Mouse (Mus musculus) kidney, adult 2 months (tissue): ENCODE measurements at regions not wholly inside any gene's neighbourhood (a gene's known extent, or its start where the extent isn't known, plus 50 kb on each side); places are given as distances from the start of the nearest gene placed in this dataset.
A peak's percentile ranks its signal among the peaks of the same experiment; 100 is the strongest.

Experiments used
- DNase-seq: peaks from one replicate; pipeline ENCODE4 v3.0.0; 2021
- H3K27ac ChIP-seq: fragments of 200-500 bp; 2 replicates; pipeline ENCODE4 v1.5.1; 2012; ENCODE audit warnings: low read depth, low read length, control low read depth, inconsistent platforms; ENCODE audit not compliant: insufficient read depth
- H3K27me3 ChIP-seq: fragments of 200-500 bp; replicated peaks from 2 replicates; pipeline ENCODE4 v1.6.1; 2012; ENCODE audit warnings: mild to moderate bottlenecking, moderate library complexity, low read length, inconsistent platforms; ENCODE audit not compliant: control insufficient read depth, insufficient read depth
- H3K36me3 ChIP-seq: fragments of 200-500 bp; 2 replicates; pipeline ENCODE4 v1.6.1; 2012; ENCODE audit warnings: mild to moderate bottlenecking, moderate library complexity, low read length, inconsistent platforms; ENCODE audit not compliant: control insufficient read depth, insufficient read depth
- H3K4me1 ChIP-seq: fragments of 200-500 bp; 2 replicates; pipeline ENCODE4 v1.6.1; 2011; ENCODE audit warnings: low read length; ENCODE audit not compliant: control insufficient read depth, insufficient read depth
- H3K4me3 ChIP-seq: fragments of 200-500 bp; 2 replicates; pipeline ENCODE4 v1.5.1; 2011; ENCODE audit warnings: mild to moderate bottlenecking, low read depth, low read length, control low read depth; ENCODE audit not compliant: insufficient read depth
- CTCF ChIP-seq: fragments of 200-500 bp; conservative IDR thresholded peaks from 2 replicates; pipeline ENCODE4 v1.5.1; 2011; ENCODE audit warnings: low read depth, mild to moderate bottlenecking, control low read depth, low read length, moderate library complexity, mixed read lengths; ENCODE audit not compliant: insufficient read depth, insufficient read length
- POLR2A ChIP-seq: fragments of 200-500 bp; IDR thresholded peaks from one replicate; pipeline ENCODE4 v1.6.1; 2011; ENCODE audit warnings: low read depth, low read length, control low read depth
- WGBS: fragments of 180-500 bp; shearing (Covaris S2); methylation state at CpG from one replicate; pipeline ENCODE4 v1.1.7; 2018; 5-methylcytosine and 5-hydroxymethylcytosine counted together

DNA sequence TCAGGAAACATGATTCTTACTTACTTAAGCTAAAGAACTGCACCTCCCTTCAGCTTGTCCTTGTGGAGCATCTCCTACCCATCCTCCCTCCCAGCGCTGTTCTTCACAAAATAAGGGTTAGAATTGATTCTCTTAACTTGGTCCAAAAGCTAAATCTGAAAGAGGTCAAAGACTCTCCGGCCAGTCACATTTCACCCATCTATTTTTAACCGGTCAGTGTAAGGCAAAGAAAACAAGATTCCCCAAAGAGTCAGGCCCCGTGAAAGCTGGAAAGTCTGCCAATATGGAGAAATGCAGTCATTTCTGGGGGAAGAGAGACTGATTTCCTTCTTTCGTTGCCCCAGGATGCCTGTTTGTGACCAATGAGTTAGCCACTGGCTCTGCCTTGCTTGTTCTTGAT, 114.0 kb downstream of the Zfp36l1 start:
- WGBS: 60% methylated on average over 5 of the region's 5 CpGs
- DNase-seq: peak; percentile 53
- no peak overlapping the region for H3K4me3 ChIP-seq
- no peaks in the 10 kb centered on the region for H3K36me3 ChIP-seq
- TF ChIP-seq POLR2A: no peak
- no peak for TF ChIP-seq CTCF
- H3K4me1 ChIP-seq: peaks cover 12% of the 10 kb centered on the region
- H3K27ac ChIP-seq: peak overlapping the region; percentile 25
- no peaks in the 10 kb centered on the region for H3K27me3 ChIP-seq

DNA sequence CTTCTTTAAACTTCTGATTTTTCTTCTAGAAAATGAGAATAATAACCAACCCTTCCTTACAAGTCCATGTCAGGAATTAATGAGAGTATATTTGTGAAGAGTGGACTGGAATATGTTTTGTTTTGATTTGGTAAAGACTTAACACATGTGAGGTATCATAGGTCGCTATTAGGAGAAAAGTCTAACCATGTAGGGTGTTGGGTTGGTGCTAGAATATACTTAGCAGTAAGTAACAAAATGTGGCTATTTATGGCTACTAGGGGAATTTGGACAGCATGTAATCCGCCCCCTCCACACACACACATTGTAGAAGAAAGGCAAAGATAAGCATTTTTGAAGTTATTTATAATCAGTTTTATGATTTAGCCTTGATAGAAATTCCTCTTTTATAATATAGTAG, 114.5 kb downstream of the Zfp36l1 start:
- Histone ChIP-seq H3K36me3 (no peaks in the 10 kb centered on the region), H3K27me3 (no peaks in the 10 kb centered on the region), H3K27ac (no peak overlapping the region), H3K4me1 (peaks cover 12% of the 10 kb centered on the region), H3K4me3 (no peak overlapping the region)
- 76% methylated on average over 2 of the region's 2 CpGs for WGBS
- TF ChIP-seq CTCF (no peak), POLR2A (no peak)
- no peak for DNase-seq

DNA sequence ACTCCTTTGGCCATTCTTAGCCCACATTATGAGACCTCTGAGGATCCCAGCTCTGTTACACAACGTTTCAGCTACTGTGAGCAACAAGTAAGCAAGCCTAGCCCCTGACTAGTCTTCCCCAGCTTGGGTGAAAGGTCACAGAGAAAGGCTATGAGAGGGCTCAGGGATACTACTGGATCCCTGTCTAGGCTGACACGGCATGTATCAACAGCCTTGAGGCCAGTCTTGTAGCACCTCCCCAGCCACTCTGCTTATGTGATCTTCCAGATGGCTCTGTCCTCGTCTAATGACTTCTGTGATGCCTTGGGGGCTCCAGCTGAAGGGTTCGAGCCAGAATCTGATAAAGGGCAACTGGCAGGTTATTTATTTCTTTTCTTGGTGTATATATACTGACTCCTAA, 115.6 kb downstream of the Zfp36l1 start:
- Histone ChIP-seq H3K27me3 (no peaks in the 10 kb centered on the region), H3K4me1 (peaks cover 8% of the 10 kb centered on the region), H3K36me3 (no peaks in the 10 kb centered on the region), H3K4me3 (no peak overlapping the region), H3K27ac (no peak overlapping the region)
- 81% methylated on average over 4 of the region's 4 CpGs for whole genome bisulfite sequencing
- DNase-seq: no peak
- TF ChIP-seq POLR2A (no peak), CTCF (no peak)

DNA sequence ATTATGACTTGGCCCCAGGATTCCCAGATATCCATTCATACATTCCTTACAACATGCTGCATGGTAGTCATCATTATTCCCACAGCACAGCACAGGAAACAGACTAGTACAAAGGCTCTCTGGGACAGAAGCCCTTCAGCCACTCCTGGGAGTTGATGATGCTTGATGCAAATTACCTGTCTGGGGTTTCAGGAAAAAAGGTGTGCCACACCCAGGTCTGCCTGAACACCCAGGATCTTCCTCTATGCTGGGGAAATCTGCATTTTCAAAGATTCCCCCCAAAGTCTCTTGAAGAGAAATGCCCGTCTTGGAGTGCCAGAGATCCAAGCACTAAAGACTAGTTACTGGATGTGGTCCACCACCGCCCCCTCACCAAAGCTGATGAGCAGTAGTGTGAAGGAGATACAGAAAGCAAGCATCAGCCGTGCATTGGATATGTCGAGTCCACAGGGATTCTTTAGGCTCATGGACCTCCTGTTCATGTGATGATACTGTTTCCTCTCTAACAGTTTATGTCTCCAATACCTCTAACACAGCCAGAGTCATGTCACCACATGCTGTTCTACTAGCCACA, 117.2 kb downstream of the Zfp36l1 start:
- no peak overlapping the region for H3K27ac ChIP-seq
- H3K4me3 ChIP-seq: no peak overlapping the region
- H3K4me1 ChIP-seq: no peaks in the 10 kb centered on the region
- H3K27me3 ChIP-seq: no peaks in the 10 kb centered on the region
- WGBS: 97% methylated on average over 4 of the region's 4 CpGs
- no peak for DNase-seq
- no peak for TF ChIP-seq POLR2A
- no peak for TF ChIP-seq CTCF
- H3K36me3 ChIP-seq: no peaks in the 10 kb centered on the region

DNA sequence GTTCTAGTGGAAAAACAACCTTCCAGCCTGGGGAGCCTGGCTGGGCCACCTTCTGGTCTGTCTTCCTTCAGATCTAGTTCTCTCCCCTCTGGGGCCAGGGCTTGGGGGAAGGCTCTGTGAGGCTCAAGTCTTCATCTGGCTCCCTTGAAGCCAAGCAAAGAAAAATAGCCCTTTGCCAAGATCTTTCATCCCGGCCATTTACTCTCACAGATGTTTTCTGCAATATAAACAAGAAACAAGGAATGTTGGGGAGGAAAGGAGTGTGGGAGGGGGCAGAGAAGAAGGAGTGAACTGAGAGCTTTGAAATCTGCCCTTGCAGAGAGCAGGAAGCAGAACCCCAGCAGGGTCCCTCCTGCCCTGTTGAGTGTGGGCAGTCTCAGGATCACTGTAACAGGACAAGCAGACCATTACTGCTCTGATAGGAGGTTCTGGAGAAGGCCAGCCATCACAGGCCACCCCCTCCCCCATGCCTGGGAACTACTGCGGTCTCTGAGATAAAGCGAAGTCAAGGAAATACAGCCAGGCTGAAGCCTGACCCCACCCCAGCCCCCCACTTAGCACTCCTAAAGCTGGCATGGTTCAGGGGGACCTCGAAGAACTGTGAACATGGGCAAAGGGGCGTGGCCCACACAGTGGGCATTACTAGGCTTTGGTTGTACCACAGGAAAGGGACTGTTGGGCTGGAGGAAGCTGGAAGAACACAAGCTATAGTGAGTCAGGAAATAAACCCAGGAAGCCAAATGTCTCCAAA, 118.8 kb downstream of the Zfp36l1 start:
- H3K4me3 ChIP-seq: no peak overlapping the region
- DNase-seq: no peak
- TF ChIP-seq CTCF (no peak), POLR2A (no peak)
- H3K4me1 ChIP-seq: peaks cover 8% of the 10 kb centered on the region
- H3K36me3 ChIP-seq: no peaks in the 10 kb centered on the region
- no peak overlapping the region for H3K27ac ChIP-seq
- 63% methylated on average over 5 of the region's 5 CpGs for WGBS
- H3K27me3 ChIP-seq: no peaks in the 10 kb centered on the region

DNA sequence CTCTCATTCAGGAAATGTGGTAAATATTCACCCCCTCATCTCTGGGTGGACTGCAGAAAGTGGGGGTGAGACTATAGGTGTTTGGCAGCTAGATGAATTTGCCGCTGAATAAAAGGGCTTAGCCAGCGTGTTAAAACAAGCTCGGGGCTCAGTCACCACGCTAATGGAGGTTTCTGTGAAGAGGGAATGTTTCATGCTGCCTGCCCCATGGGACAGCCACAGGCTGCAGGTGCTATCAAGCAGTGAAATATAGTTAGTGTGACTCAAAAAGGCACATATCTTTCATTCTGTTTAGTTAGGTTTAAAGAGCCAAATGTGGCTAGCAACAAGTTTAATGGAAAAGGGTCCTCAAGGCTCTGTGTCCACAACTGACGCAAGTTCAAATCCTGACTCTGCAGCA, 121.5 kb downstream of the Zfp36l1 start:
- TF ChIP-seq POLR2A: no peak
- TF ChIP-seq CTCF: no peak
- H3K27ac ChIP-seq: no peak overlapping the region
- no peaks in the 10 kb centered on the region for H3K36me3 ChIP-seq
- H3K27me3 ChIP-seq: no peaks in the 10 kb centered on the region
- no peak for DNase-seq
- 87% methylated on average over 5 of the region's 5 CpGs for WGBS
- H3K4me1 ChIP-seq: peaks cover 8% of the 10 kb centered on the region
- no peak overlapping the region for H3K4me3 ChIP-seq

DNA sequence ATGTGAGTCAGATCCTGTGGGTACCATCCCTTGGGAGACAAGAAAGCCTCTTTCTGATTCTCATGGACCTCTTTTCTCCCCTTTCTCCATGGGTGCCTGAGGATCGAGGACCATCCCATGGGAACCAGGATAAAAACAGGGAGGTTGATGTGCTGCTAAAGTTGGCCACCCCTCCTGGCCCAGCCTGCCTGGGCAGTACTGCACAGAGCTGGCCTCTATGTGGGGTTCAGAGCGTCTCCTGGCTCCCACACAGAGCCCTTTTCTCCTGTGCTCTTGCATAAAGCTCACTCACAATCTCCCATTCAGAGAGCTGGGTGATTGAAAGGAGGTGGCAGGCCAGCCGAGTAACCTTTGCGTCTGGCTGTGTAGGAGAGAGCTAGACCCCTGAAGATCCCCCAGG, 122.1 kb downstream of the Zfp36l1 start:
- TF ChIP-seq POLR2A: no peak
- TF ChIP-seq CTCF: no peak
- WGBS: 93% methylated on average over 4 of the region's 4 CpGs
- no peaks in the 10 kb centered on the region for H3K36me3 ChIP-seq
- peaks cover 8% of the 10 kb centered on the region for H3K4me1 ChIP-seq
- H3K27me3 ChIP-seq: no peaks in the 10 kb centered on the region
- no peak overlapping the region for H3K27ac ChIP-seq
- no peak overlapping the region for H3K4me3 ChIP-seq
- no peak for DNase-seq
